Mouse (Mus musculus): ENCODE data around the gene Vmn1r56. TPM values are rescaled to one million over a fixed set of nuclear protein-coding genes. Genes with fewer than 3 reads are reported as not detected.
"Not testable (repeated sequence)": the region's sequence is repeated elsewhere in the genome, so short reads cannot be mapped to it uniquely, and the experiment has no call there.

The Vmn1r56 gene
- total RNA-seq (2021), result not detected
- long read RNA-seq, experiment 1, result 0 reads
- long read RNA-seq, experiment 2, result 0 reads

DNA sequence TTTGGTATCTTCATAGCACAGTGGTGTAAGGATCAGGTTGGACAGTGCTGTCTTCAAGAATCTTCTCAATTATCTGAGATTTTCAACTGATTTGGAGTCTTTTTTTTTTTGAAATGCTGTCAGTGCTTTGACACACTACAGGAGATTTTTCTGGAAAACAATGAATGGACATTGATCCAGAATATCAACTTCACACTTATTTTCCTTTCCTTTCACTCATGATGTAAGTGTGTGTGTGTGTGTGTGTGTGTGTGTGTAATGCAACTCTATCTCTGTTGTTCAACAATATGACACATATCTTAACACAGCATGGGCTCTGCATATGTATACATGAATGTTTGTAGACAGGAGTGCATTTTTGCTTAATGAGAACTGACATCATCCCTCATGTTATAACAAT lies at the start of gene Vmn1r56:
Gene Vmn1r56 (minus strand): TSS at position 101 of the 400 bp plus-strand sequence.
- not testable (repeated sequence) for DNase-seq

GRCm38 (mm10) chr7:5218193-5218592 lies 21.6 kb upstream of the Vmn1r56 start, which contains the start of gene Vmn1r57:
Gene Vmn1r57 (plus strand): TSS chr7:5218493.
- DNase-seq, result not testable (repeated sequence)

DNA sequence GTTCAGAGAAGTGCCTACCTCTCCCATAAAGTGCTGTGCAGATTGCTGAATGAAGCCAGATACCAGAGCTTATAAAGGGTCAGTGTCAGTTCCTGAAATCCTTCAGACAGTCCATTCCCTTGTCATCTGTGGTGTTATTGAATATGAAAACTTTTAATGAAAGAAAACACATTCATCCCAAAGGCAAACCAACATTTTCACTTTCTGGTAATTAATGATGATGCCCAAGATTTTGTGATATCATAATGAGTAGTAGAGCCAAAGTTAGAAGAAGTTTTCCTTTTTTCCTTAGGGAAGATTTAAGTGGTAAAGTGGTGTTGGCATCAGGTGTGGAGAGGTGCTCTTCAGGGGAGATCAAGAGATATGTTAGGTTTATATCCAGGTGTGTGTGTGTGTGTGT lies 47.0 kb downstream of the Vmn1r56 start, which contains the start of gene Vmn1r55:
Gene Vmn1r55 (minus strand): TSS at position 101 of the 400 bp plus-strand sequence.
- not testable (repeated sequence) for DNase-seq

Other genes starting within 250 kb of the Vmn1r56 start
- gene Sbk2, start 232.3 kb downstream of the Vmn1r56 start, total RNA-seq (2021), result 10 to 100 TPM; 31.0 to 46.5 TPM
- gene Sbk3, start 225.6 kb downstream of the Vmn1r56 start, total RNA-seq (2021), result under 1 TPM in 1 of 2 experiments, not detected in 1; 0.28 TPM
- gene Zfp579, start 200.6 kb downstream of the Vmn1r56 start, total RNA-seq (2021), result 10 to 100 TPM; 15.2 to 18.2 TPM
- gene Zfp524, start 182.3 kb downstream of the Vmn1r56 start, total RNA-seq (2021), result 1 to 10 TPM; 6.9 to 8.0 TPM
- gene Fiz1, start 182.1 kb downstream of the Vmn1r56 start, total RNA-seq (2021), result 10 to 100 TPM; 16.4 to 20.0 TPM
- gene Gm44973, start 181.3 kb downstream of the Vmn1r56 start, total RNA-seq (2021), result not detected
- 10 to 100 TPM; 16.8 to 21.0 TPM for gene Zfp865, start 176.4 kb downstream of the Vmn1r56 start, total RNA-seq (2021)
- 1 to 10 TPM in 1 of 2 experiments, under 1 TPM in 1; 0.35 to 1.4 TPM for gene Ccdc106, start 176.2 kb downstream of the Vmn1r56 start, total RNA-seq (2021)
- under 1 TPM in 1 of 2 experiments, not detected in 1; 0.49 TPM for gene 4632433K11Rik, start 162.6 kb downstream of the Vmn1r56 start, total RNA-seq (2021)
- 1 to 10 TPM; 4.9 to 6.0 TPM for gene Zfp784, start 158.3 kb downstream of the Vmn1r56 start, total RNA-seq (2021)
- gene Zfp580, start 145.2 kb downstream of the Vmn1r56 start, total RNA-seq (2021), result 1 to 10 TPM; 7.3 to 10.0 TPM
- 10 to 100 TPM; 70.2 to 94.0 TPM for gene U2af2, start 134.6 kb downstream of the Vmn1r56 start, total RNA-seq (2021)
- 100 to 1,000 TPM in 1 of 2 experiments, 10 to 100 TPM in 1; 96.7 to 110 TPM for gene Epn1, start 116.5 kb downstream of the Vmn1r56 start, total RNA-seq (2021)
- gene Rfpl4, start 79.8 kb downstream of the Vmn1r56 start, total RNA-seq (2021), result not detected
- gene Rasl2-9, start 70.8 kb downstream of the Vmn1r56 start, total RNA-seq (2021), result 1 to 10 TPM; 2.4 to 2.6 TPM
- gene Vmn1r55, start 47.1 kb downstream of the Vmn1r56 start, total RNA-seq (2021), result not detected
- gene Vmn1r57, start 21.7 kb upstream of the Vmn1r56 start, total RNA-seq (2021), result not detected
- gene Gm5065, start 153.8 kb upstream of the Vmn1r56 start, total RNA-seq (2021), result not detected
- not detected for gene Nlrp2, start 154.3 kb upstream of the Vmn1r56 start, total RNA-seq (2021)
- gene Vmn1r58, start 216.6 kb upstream of the Vmn1r56 start, total RNA-seq (2021), result not detected